Mouse (Mus musculus) myocyte (in vitro differentiated cells): ENCODE measurements at regions not wholly inside any gene's neighbourhood (a gene's known extent, or its start where the extent isn't known, plus 50 kb on each side); places are given as distances from the start of the nearest gene placed in this dataset.

Experiments used
- CEBPB ChIP-seq: IDR thresholded peaks from 2 replicates; pipeline ENCODE4 v1.6.1; 2011; ENCODE audit warnings: mild to moderate bottlenecking, moderate library complexity; ENCODE audit not compliant: poor library complexity, insufficient read depth, severe bottlenecking
- E2F4 ChIP-seq: IDR thresholded peaks from one replicate; pipeline ENCODE4 v1.6.1; 2011; ENCODE audit warnings: mild to moderate bottlenecking, control low read depth, moderate library complexity; ENCODE audit not compliant: insufficient read depth
- MAX ChIP-seq: IDR thresholded peaks from one replicate; pipeline ENCODE4 v1.6.1; 2011; ENCODE audit warnings: low read depth, mild to moderate bottlenecking, control low read depth
- POLR2A ChIP-seq: IDR thresholded peaks from one replicate; pipeline ENCODE4 v1.6.1; 2011; ENCODE audit warnings: low read depth, mild to moderate bottlenecking, control low read depth, moderate library complexity; ENCODE audit not compliant: insufficient read length
- POLR2AphosphoS2 ChIP-seq: IDR thresholded peaks from one replicate; pipeline ENCODE4 v1.6.1; 2011; ENCODE audit warnings: low read depth, control low read depth; ENCODE audit not compliant: insufficient read length
- REST ChIP-seq: IDR thresholded peaks from one replicate; pipeline ENCODE4 v1.6.1; 2011; ENCODE audit warnings: mild to moderate bottlenecking, control low read depth, moderate library complexity; ENCODE audit not compliant: insufficient read depth, insufficient read length
- TCF12 ChIP-seq: IDR thresholded peaks from one replicate; pipeline ENCODE4 v1.6.1; 2011; ENCODE audit warnings: mild to moderate bottlenecking, control low read depth; ENCODE audit not compliant: poor library complexity, insufficient read depth, severe bottlenecking
- TCF3 ChIP-seq: IDR thresholded peaks from one replicate; pipeline ENCODE4 v1.6.1; 2011; ENCODE audit warnings: low read depth, control low read depth; ENCODE audit not compliant: insufficient read length

GRCm38 (mm10) chr10:44723321-44723720 lies 195.0 kb upstream of the Prdm1 start:
- TF ChIP-seq POLR2A (no peak), MAX (no peak), POLR2AphosphoS2 (no peak), REST (no peak), TCF12 (no peak), E2F4 (no peak), TCF3 (no peak), CEBPB (no peak)
